Mouse (Mus musculus) spleen, postnatal 36 days (tissue): ENCODE data around the gene Zkscan4.
A peak's percentile ranks its signal among the peaks of the same experiment; 100 is the strongest.

Source experiments
- DNase-seq, 2 experiments: peaks; one replicate each; pipeline ENCODE4 v3.0.0; 2022; ENCODE audit warnings: low spot score in 2 of 2, mixed read lengths in 1 of 2

Zkscan4 gene

GRCm38 (mm10) chr13:21506221-21506649 is 27.5 kb downstream of the Zkscan4 start:
- DNase-seq: peak; percentile 77 to 79

GRCm38 (mm10) chr13:21530136-21530535 is 51.4 kb downstream of the Zkscan4 start:
- DNase-seq: no peak

- peak; percentile 84 to 86 for DNase-seq
These were observed 52.1 kb downstream of the Zkscan4 start, which contains the start of gene Zkscan8 for GRCm38 (mm10) chr13:21530781-21531201. TSS of gene Zkscan8 (minus strand) at chr13:21531120.
